ENCODE assay signal across 12 mouse cellular contexts in genomic region chr4:32745394-32745793, GRCm38 (mm10). TPM values are rescaled to one million over a fixed set of nuclear protein-coding genes. Genes with fewer than 3 reads are reported as not detected.
DNase-seq lines count a peak whose midpoint lies in the region; ATAC-seq lines count a peak whose summit lies in the region.
"Had no signal": no experiment of that assay in that cellular context is flagged by ENCODE, and none has a peak within 500 bp of the region (broad histone marks: within the 10 kb centered on the region; RNA-seq: fewer than 3 reads in every experiment).

No protein-coding gene starts in this region.

- no peak overlapping the region for H3K27ac ChIP-seq in hindbrain, embryonic 14.5 days
- H3K27ac ChIP-seq in hindbrain, embryonic 16.5 days (ENCODE audit: low read depth, low read length) = no peak overlapping the region
- H3K27ac ChIP-seq: liver, embryonic 13.5 days had no signal

- H3K27me3 ChIP-seq in hindbrain, embryonic 14.5 days (ENCODE audit: control insufficient read depth, insufficient read depth, low read length) = no peaks in the 10 kb centered on the region
- no peaks in the 10 kb centered on the region for H3K27me3 ChIP-seq in hindbrain, embryonic 16.5 days (replicated peaks; ENCODE audit: control insufficient read depth, insufficient read depth, low read length)
- H3K27me3 ChIP-seq: liver, embryonic 13.5 days had no signal

- peaks cover 98% of the 10 kb centered on the region for H3K36me3 ChIP-seq in hindbrain, embryonic 14.5 days (replicated peaks; ENCODE audit: control insufficient read depth, insufficient read depth)
- peaks cover 43% of the 10 kb centered on the region for H3K36me3 ChIP-seq in hindbrain, embryonic 16.5 days (ENCODE audit: control insufficient read depth, insufficient read depth, low read length)

- H3K4me1 ChIP-seq in hindbrain, embryonic 14.5 days (replicated peaks; ENCODE audit: control insufficient read depth, insufficient read depth, low read length) = no peaks in the 10 kb centered on the region
- H3K4me1 ChIP-seq in hindbrain, embryonic 16.5 days (ENCODE audit: control insufficient read depth, insufficient read depth, low read depth, low read length) = no peaks in the 10 kb centered on the region
- H3K4me1 ChIP-seq: liver, embryonic 13.5 days had no signal

- no peaks in the 10 kb centered on the region for H3K9me3 ChIP-seq in hindbrain, embryonic 14.5 days (ENCODE audit: control insufficient read depth, low read length)
- no peaks in the 10 kb centered on the region for H3K9me3 ChIP-seq in hindbrain, embryonic 16.5 days (ENCODE audit: control insufficient read depth, low read length)
- H3K9me3 ChIP-seq: liver, embryonic 13.5 days had no signal

- H3K4me2 ChIP-seq in hindbrain, embryonic 14.5 days (replicated peaks) = no peak overlapping the region
- H3K4me2 ChIP-seq in hindbrain, embryonic 16.5 days (ENCODE audit: low read length) = no peak overlapping the region
- H3K4me2 ChIP-seq: liver, embryonic 13.5 days had no signal

- no peak for ATAC-seq in hindbrain, embryonic 14.5 days (ENCODE audit: low FRiP score)
- ATAC-seq in hindbrain, embryonic 16.5 days = no peak

- 88% methylated on average over 6 of the region's 6 CpGs for WGBS in hindbrain, embryonic 14.5 days
- WGBS in hindbrain, embryonic 16.5 days = 88% methylated on average over 6 of the region's 6 CpGs

- H3K4me3 ChIP-seq in hindbrain, embryonic 14.5 days (replicated peaks; ENCODE audit: low read length) = no peak overlapping the region
- H3K4me3 ChIP-seq in hindbrain, embryonic 16.5 days (ENCODE audit: low read length) = no peak overlapping the region
- H3K4me3 ChIP-seq: liver, embryonic 13.5 days had no signal

- no peak overlapping the region for H3K9ac ChIP-seq in hindbrain, embryonic 14.5 days
- no peak overlapping the region for H3K9ac ChIP-seq in hindbrain, embryonic 16.5 days (ENCODE audit: low read depth, low read length)
- H3K9ac ChIP-seq: liver, embryonic 13.5 days had no signal

- peak; percentile 9 to 29 for DNase-seq in cerebellum, postnatal 10 days
- DNase-seq in cerebellum, adult 9-11 months = no peak
- peak; percentile 37 for DNase-seq in hindbrain, embryonic 14.5 days (ENCODE audit: low spot score)
- peak; percentile 4 for DNase-seq in lung, postnatal 36 days
- DNase-seq in lung, postnatal 25 days (ENCODE audit: low spot score) = no peak
- peak; percentile 16 for DNase-seq in retina, embryonic 14.5 days (ENCODE audit: low spot score)
- DNase-seq in ovary, postnatal 36 days (ENCODE audit: low spot score) = no peak
- DNase-seq: B cell, adult 2 months; heart, adult 11 months; kidney, adult 11 months; liver, embryonic 13.5 days had no signal

RNA-seq across cellular contexts. Expression of gene Lyrm2, which starts 54.7 kb away (rescaled TPM):
- polyA plus RNA-seq in hindbrain, embryonic 14.5 days (2014; fragmentation: Nextera tagmentation; extraction: Ambion mirVana) = 100 and 120 TPM in 2 replicates
- 102 and 104 TPM in 2 replicates for polyA plus RNA-seq in hindbrain, embryonic 16.5 days (2015; fragmentation: Nextera tagmentation; extraction: Ambion mirVana)

Comparison
In these comparisons a context has a peak if more than half of its experiments do, and no peak if none do; other contexts are left out.
1. DNase-seq: peak in cerebellum, postnatal 10 days (2 of 2), hindbrain, embryonic 14.5 days (single experiment), lung, postnatal 36 days (single experiment) and retina, embryonic 14.5 days (single experiment); none in cerebellum, adult 9-11 months (single experiment), lung, postnatal 25 days (single experiment) and ovary, postnatal 36 days (single experiment).